Mouse (Mus musculus): Measurements from ENCODE around the gene Neurl4. TPM values are rescaled to one million over a fixed set of nuclear protein-coding genes. Genes with fewer than 3 reads are reported as not detected.

The Neurl4 gene
- total and polyA plus RNA-seq, 2 experiments from 2014 or later = 4.5 to 59.5 TPM

GRCm38 (mm10) chr11:69960616-69961015 is 59.7 kb downstream of the Neurl4 start:
- no peak overlapping the region for H3K9ac ChIP-seq (replicated peaks; ENCODE audit: low read depth, low read length)
- ATAC-seq (ENCODE audit: insufficient read depth, low read depth) (no peak), DNase-seq (ENCODE audit: low spot score) (no peak)
- 25% methylated on average over 5 of the region's 5 CpGs for WGBS
- no peak overlapping the region for H3K27ac ChIP-seq (ENCODE audit: low read depth)
- no peak overlapping the region for H3K4me2 ChIP-seq (ENCODE audit: low read depth, low read length)
- H3K4me3 ChIP-seq (ENCODE audit: low read depth, low read length) = no peak overlapping the region
- H3K9me3 ChIP-seq (replicated peaks; ENCODE audit: control insufficient read depth, low read length) = no peaks in the 10 kb centered on the region
- peak; percentile 25; the same call in 1 of the 2 replicates for TF ChIP-seq CTCF (IDR thresholded peaks at IDR 0.05; ENCODE audit: low read depth)
- TF ChIP-seq EP300 (IDR thresholded peaks at IDR 0.05; ENCODE audit: low read depth) = no peak
- no peaks in the 10 kb centered on the region for H3K4me1 ChIP-seq (ENCODE audit: control insufficient read depth, insufficient read depth)
- H3K27me3 ChIP-seq (ENCODE audit: control insufficient read depth, insufficient read depth, low read length) = peaks cover 37% of the 10 kb centered on the region
- no peaks in the 10 kb centered on the region for H3K36me3 ChIP-seq (replicated peaks; ENCODE audit: control insufficient read depth, insufficient read depth, low read length)

GRCm38 (mm10) chr11:69961841-69962240 is 61.0 kb downstream of the Neurl4 start:
- TF ChIP-seq CTCF (IDR thresholded peaks at IDR 0.05; ENCODE audit: low read depth) (no peak), EP300 (IDR thresholded peaks at IDR 0.05; ENCODE audit: low read depth) (no peak)
- no peak for ATAC-seq (ENCODE audit: insufficient read depth, low read depth)
- 27% methylated on average over 5 of the region's 5 CpGs for WGBS
- Histone ChIP-seq H3K9me3 (replicated peaks; ENCODE audit: control insufficient read depth, low read length) (no peaks in the 10 kb centered on the region), H3K4me3 (ENCODE audit: low read depth, low read length) (no peak overlapping the region), H3K27me3 (ENCODE audit: control insufficient read depth, insufficient read depth, low read length) (peaks cover 49% of the 10 kb centered on the region), H3K9ac (replicated peaks; ENCODE audit: low read depth, low read length) (no peak overlapping the region), H3K4me2 (ENCODE audit: low read depth, low read length) (no peak overlapping the region), H3K4me1 (ENCODE audit: control insufficient read depth, insufficient read depth) (0 out of 2 replicates have a peak, but pooled peaks cover 8% of the 10 kb centered on the region), H3K36me3 (replicated peaks; ENCODE audit: control insufficient read depth, insufficient read depth, low read length) (no peaks in the 10 kb centered on the region), H3K27ac (ENCODE audit: low read depth) (no peak overlapping the region)
- DNase-seq (ENCODE audit: low spot score) = no peak

Small RNA genes lying within 50 kb of the gene (microRNA-seq; reads per million reads assigned to microRNA genes)
- gene Mir6924 = not detected

Other genes starting within 250 kb of the Neurl4 start
Only the 30 nearest of the 40 such genes appear.
- 13.4 and 15.6 TPM in 2 replicates for gene Polr2a, start 142.4 kb upstream of the Neurl4 start, total RNA-seq (2014; rRNA removed; ENCODE audit: low replicate concordance)
- 6.2 and 6.6 TPM in 2 replicates for gene Polr2a, start 142.4 kb upstream of the Neurl4 start, polyA plus RNA-seq (2015; fragmentation: Nextera tagmentation; extraction: Ambion mirVana)
- gene Slc35g3, start 139.1 kb upstream of the Neurl4 start, total RNA-seq (2014; rRNA removed; ENCODE audit: low replicate concordance) = not detected in 2 replicates
- 0.18 TPM in 1 of 2 replicates, not detected in the other for gene Slc35g3, start 139.1 kb upstream of the Neurl4 start, polyA plus RNA-seq (2015; fragmentation: Nextera tagmentation; extraction: Ambion mirVana)
- 21.2 and 28.7 TPM in 2 replicates for gene Zbtb4, start 135.2 kb upstream of the Neurl4 start, total RNA-seq (2014; rRNA removed; ENCODE audit: low replicate concordance)
- 2.6 and 2.9 TPM in 2 replicates for gene Zbtb4, start 135.2 kb upstream of the Neurl4 start, polyA plus RNA-seq (2015; fragmentation: Nextera tagmentation; extraction: Ambion mirVana)
- 2.5 and 11.2 TPM in 2 replicates for gene Chrnb1, start 105.1 kb upstream of the Neurl4 start, total RNA-seq (2014; rRNA removed; ENCODE audit: low replicate concordance)
- 2.7 and 3.1 TPM in 2 replicates for gene Chrnb1, start 105.1 kb upstream of the Neurl4 start, polyA plus RNA-seq (2015; fragmentation: Nextera tagmentation; extraction: Ambion mirVana)
- 5.3 and 5.7 TPM in 2 replicates for gene Fgf11, start 99.2 kb upstream of the Neurl4 start, total RNA-seq (2014; rRNA removed; ENCODE audit: low replicate concordance)
- 0.75 and 1.0 TPM in 2 replicates for gene Fgf11, start 99.2 kb upstream of the Neurl4 start, polyA plus RNA-seq (2015; fragmentation: Nextera tagmentation; extraction: Ambion mirVana)
- gene Tmem102, start 95.4 kb upstream of the Neurl4 start, total RNA-seq (2014; rRNA removed; ENCODE audit: low replicate concordance) = 0.43 and 2.7 TPM in 2 replicates
- gene Tmem102, start 95.4 kb upstream of the Neurl4 start, polyA plus RNA-seq (2015; fragmentation: Nextera tagmentation; extraction: Ambion mirVana) = 2.6 TPM in 2 replicates
- gene Gm39566, start 85.8 kb upstream of the Neurl4 start, total RNA-seq (2014; rRNA removed; ENCODE audit: low replicate concordance) = not detected in 2 replicates
- gene Gm39566, start 85.8 kb upstream of the Neurl4 start, polyA plus RNA-seq (2015; fragmentation: Nextera tagmentation; extraction: Ambion mirVana) = not detected in 2 replicates
- not detected in 2 replicates for gene Spem2, start 82.6 kb upstream of the Neurl4 start, total RNA-seq (2014; rRNA removed; ENCODE audit: low replicate concordance)
- not detected in 2 replicates for gene Spem2, start 82.6 kb upstream of the Neurl4 start, polyA plus RNA-seq (2015; fragmentation: Nextera tagmentation; extraction: Ambion mirVana)
- gene Spem1, start 78.9 kb upstream of the Neurl4 start, total RNA-seq (2014; rRNA removed; ENCODE audit: low replicate concordance) = not detected in 2 replicates
- not detected in 2 replicates for gene Spem1, start 78.9 kb upstream of the Neurl4 start, polyA plus RNA-seq (2015; fragmentation: Nextera tagmentation; extraction: Ambion mirVana)
- 4.5 and 10.1 TPM in 2 replicates for gene Nlgn2, start 63.3 kb upstream of the Neurl4 start, total RNA-seq (2014; rRNA removed; ENCODE audit: low replicate concordance)
- 0.89 TPM in 2 replicates for gene Nlgn2, start 63.3 kb upstream of the Neurl4 start, polyA plus RNA-seq (2015; fragmentation: Nextera tagmentation; extraction: Ambion mirVana)
- 78.5 and 169 TPM in 2 replicates for gene Tmem256, start 62.6 kb upstream of the Neurl4 start, total RNA-seq (2014; rRNA removed; ENCODE audit: low replicate concordance)
- gene Tmem256, start 62.6 kb upstream of the Neurl4 start, polyA plus RNA-seq (2015; fragmentation: Nextera tagmentation; extraction: Ambion mirVana) = 411 and 424 TPM in 2 replicates
- gene Plscr3, start 54.7 kb upstream of the Neurl4 start, total RNA-seq (2014; rRNA removed; ENCODE audit: low replicate concordance) = 50.9 and 64.0 TPM in 2 replicates
- gene Plscr3, start 54.7 kb upstream of the Neurl4 start, polyA plus RNA-seq (2015; fragmentation: Nextera tagmentation; extraction: Ambion mirVana) = 60.5 and 62.3 TPM in 2 replicates
- 0.50 TPM in 1 of 2 replicates, not detected in the other for gene Tnk1, start 42.3 kb upstream of the Neurl4 start, total RNA-seq (2014; rRNA removed; ENCODE audit: low replicate concordance)
- gene Tnk1, start 42.3 kb upstream of the Neurl4 start, polyA plus RNA-seq (2015; fragmentation: Nextera tagmentation; extraction: Ambion mirVana) = not detected in 2 replicates
- gene Tmem95, start 23.1 kb upstream of the Neurl4 start, total RNA-seq (2014; rRNA removed; ENCODE audit: low replicate concordance) = not detected in 2 replicates
- not detected in 2 replicates for gene Tmem95, start 23.1 kb upstream of the Neurl4 start, polyA plus RNA-seq (2015; fragmentation: Nextera tagmentation; extraction: Ambion mirVana)
- 2.3 and 9.4 TPM in 2 replicates for gene Kctd11, start 19.7 kb upstream of the Neurl4 start, total RNA-seq (2014; rRNA removed; ENCODE audit: low replicate concordance)
- 1.9 and 2.3 TPM in 2 replicates for gene Kctd11, start 19.7 kb upstream of the Neurl4 start, polyA plus RNA-seq (2015; fragmentation: Nextera tagmentation; extraction: Ambion mirVana)
- 2.5 and 9.7 TPM in 2 replicates for gene Acap1, start 5.5 kb upstream of the Neurl4 start, total RNA-seq (2014; rRNA removed; ENCODE audit: low replicate concordance)
- gene Acap1, start 5.5 kb upstream of the Neurl4 start, polyA plus RNA-seq (2015; fragmentation: Nextera tagmentation; extraction: Ambion mirVana) = 2.5 TPM in 2 replicates
- 1.8 and 6.3 TPM in 2 replicates for gene 2810408A11Rik, start 85 bp upstream of the Neurl4 start, total RNA-seq (2014; rRNA removed; ENCODE audit: low replicate concordance)
- gene 2810408A11Rik, start 85 bp upstream of the Neurl4 start, polyA plus RNA-seq (2015; fragmentation: Nextera tagmentation; extraction: Ambion mirVana) = 2.8 and 3.9 TPM in 2 replicates
- gene Gps2, start 12.8 kb downstream of the Neurl4 start, total RNA-seq (2014; rRNA removed; ENCODE audit: low replicate concordance) = 48.6 and 72.4 TPM in 2 replicates
- 37.1 and 38.1 TPM in 2 replicates for gene Gps2, start 12.8 kb downstream of the Neurl4 start, polyA plus RNA-seq (2015; fragmentation: Nextera tagmentation; extraction: Ambion mirVana)
- gene Eif5a, start 20.9 kb downstream of the Neurl4 start, total RNA-seq (2014; rRNA removed; ENCODE audit: low replicate concordance) = 469 and 504 TPM in 2 replicates
- 961 and 973 TPM in 2 replicates for gene Eif5a, start 20.9 kb downstream of the Neurl4 start, polyA plus RNA-seq (2015; fragmentation: Nextera tagmentation; extraction: Ambion mirVana)
- 16.0 and 25.6 TPM in 2 replicates for gene Ybx2, start 34.7 kb downstream of the Neurl4 start, total RNA-seq (2014; rRNA removed; ENCODE audit: low replicate concordance)
- 4.9 and 7.9 TPM in 2 replicates for gene Ybx2, start 34.7 kb downstream of the Neurl4 start, polyA plus RNA-seq (2015; fragmentation: Nextera tagmentation; extraction: Ambion mirVana)
- 235 and 267 TPM in 2 replicates for gene Slc2a4, start 47.1 kb downstream of the Neurl4 start, total RNA-seq (2014; rRNA removed; ENCODE audit: low replicate concordance)
- 89.2 and 89.7 TPM in 2 replicates for gene Slc2a4, start 47.1 kb downstream of the Neurl4 start, polyA plus RNA-seq (2015; fragmentation: Nextera tagmentation; extraction: Ambion mirVana)
- gene Cldn7, start 63.7 kb downstream of the Neurl4 start, total RNA-seq (2014; rRNA removed; ENCODE audit: low replicate concordance) = 0.93 TPM in 1 of 2 replicates, not detected in the other
- gene Cldn7, start 63.7 kb downstream of the Neurl4 start, polyA plus RNA-seq (2015; fragmentation: Nextera tagmentation; extraction: Ambion mirVana) = 0.64 and 1.8 TPM in 2 replicates
- gene Ctdnep1, start 80.1 kb downstream of the Neurl4 start, total RNA-seq (2014; rRNA removed; ENCODE audit: low replicate concordance) = 43.0 and 45.6 TPM in 2 replicates
- gene Ctdnep1, start 80.1 kb downstream of the Neurl4 start, polyA plus RNA-seq (2015; fragmentation: Nextera tagmentation; extraction: Ambion mirVana) = 24.8 and 25.5 TPM in 2 replicates
- gene Elp5, start 81.4 kb downstream of the Neurl4 start, total RNA-seq (2014; rRNA removed; ENCODE audit: low replicate concordance) = 77.7 and 108 TPM in 2 replicates
- gene Elp5, start 81.4 kb downstream of the Neurl4 start, polyA plus RNA-seq (2015; fragmentation: Nextera tagmentation; extraction: Ambion mirVana) = 89.8 and 96.1 TPM in 2 replicates
- gene Gabarap, start 90.1 kb downstream of the Neurl4 start, total RNA-seq (2014; rRNA removed; ENCODE audit: low replicate concordance) = 208 and 305 TPM in 2 replicates
- 472 and 510 TPM in 2 replicates for gene Gabarap, start 90.1 kb downstream of the Neurl4 start, polyA plus RNA-seq (2015; fragmentation: Nextera tagmentation; extraction: Ambion mirVana)
- gene Phf23, start 94.7 kb downstream of the Neurl4 start, total RNA-seq (2014; rRNA removed; ENCODE audit: low replicate concordance) = 27.4 and 54.8 TPM in 2 replicates
- 30.3 and 34.2 TPM in 2 replicates for gene Phf23, start 94.7 kb downstream of the Neurl4 start, polyA plus RNA-seq (2015; fragmentation: Nextera tagmentation; extraction: Ambion mirVana)
- gene Dvl2, start 99.5 kb downstream of the Neurl4 start, total RNA-seq (2014; rRNA removed; ENCODE audit: low replicate concordance) = 10.8 TPM in 2 replicates
- gene Dvl2, start 99.5 kb downstream of the Neurl4 start, polyA plus RNA-seq (2015; fragmentation: Nextera tagmentation; extraction: Ambion mirVana) = 6.5 and 7.5 TPM in 2 replicates
- 378 and 469 TPM in 2 replicates for gene Acadvl, start 114.3 kb downstream of the Neurl4 start, total RNA-seq (2014; rRNA removed; ENCODE audit: low replicate concordance)
- 815 and 873 TPM in 2 replicates for gene Acadvl, start 114.3 kb downstream of the Neurl4 start, polyA plus RNA-seq (2015; fragmentation: Nextera tagmentation; extraction: Ambion mirVana)
- gene Dlg4, start 115.9 kb downstream of the Neurl4 start, total RNA-seq (2014; rRNA removed; ENCODE audit: low replicate concordance) = 3.4 and 10.3 TPM in 2 replicates
- gene Dlg4, start 115.9 kb downstream of the Neurl4 start, polyA plus RNA-seq (2015; fragmentation: Nextera tagmentation; extraction: Ambion mirVana) = 2.2 TPM in 2 replicates
- not detected in 2 replicates for gene Asgr1, start 153.0 kb downstream of the Neurl4 start, total RNA-seq (2014; rRNA removed; ENCODE audit: low replicate concordance)
- gene Asgr1, start 153.0 kb downstream of the Neurl4 start, polyA plus RNA-seq (2015; fragmentation: Nextera tagmentation; extraction: Ambion mirVana) = not detected in 2 replicates

Measured in heart, postnatal 0 days (tissue).